Mouse (Mus musculus) lung, postnatal 36 days (tissue): ENCODE data around the gene Gm10488.
"Not testable (repeated sequence)": the region's sequence is repeated elsewhere in the genome, so short reads cannot be mapped to it uniquely, and the experiment has no call there.

Experiments
- DNase-seq: peaks from one replicate; pipeline ENCODE4 v3.0.0; 2022; ENCODE audit warnings: mixed read lengths

The Gm10488 gene

GRCm38 (mm10) chrX:29976014-29976413 lies at the start of gene Gm10488:
TSS of gene Gm10488 (plus strand) at chrX:29976314.
- not testable (repeated sequence) for DNase-seq
